Mouse (Mus musculus) CH12.LX (cell line): ENCODE measurements around the gene Cpa1. TPM values are rescaled to one million over a fixed set of nuclear protein-coding genes. Genes with fewer than 3 reads are reported as not detected.

Experiments
- DNase-seq: peaks from one replicate; pipeline ENCODE4 v3.0.0-alpha.2; 2013; ENCODE audit errors: extremely low read depth
- H3K27ac ChIP-seq: 2 replicates; pipeline ENCODE4 v1.5.1; 2012; ENCODE audit warnings: low read depth, mild to moderate bottlenecking, control low read depth, moderate library complexity; ENCODE audit not compliant: insufficient read depth
- H3K27me3 ChIP-seq: replicated peaks from 2 replicates; pipeline ENCODE3; 2012; ENCODE audit warnings: inconsistent platforms
- H3K36me3 ChIP-seq, 2 experiments: replicated peaks in 1 of 2; 2 replicates each; pipeline versions ENCODE3 to v1.6.1; 2012; ENCODE audit warnings: inconsistent platforms in 1 of 2, low read length in 1 of 2, mild to moderate bottlenecking in 1 of 2, mixed read lengths in 1 of 2, moderate library complexity in 1 of 2; ENCODE audit not compliant: control insufficient read depth in 1 of 2, insufficient read depth in 1 of 2
- H3K4me1 ChIP-seq, 2 experiments: 2 replicates each; pipeline ENCODE4 v1.6.1; 2012; ENCODE audit warnings: inconsistent platforms in 1 of 2, moderate library complexity in 1 of 2; ENCODE audit not compliant: insufficient read depth in 2 of 2, control insufficient read depth in 1 of 2
- H3K4me2 ChIP-seq: 2 replicates; pipeline ENCODE4 v1.6.1; 2012; ENCODE audit warnings: low read depth, mild to moderate bottlenecking, control low read depth; ENCODE audit not compliant: poor library complexity, insufficient read depth, severe bottlenecking
- H3K4me3 ChIP-seq, 3 experiments: fragments of 150-350 bp in 1 of 3; sonication (generic) in 1 of 3; replicated peaks in 1 of 3; 2 replicates each; pipeline versions ENCODE3 to v1.5.1; 2011 to 2012; ENCODE audit warnings: low read depth in 2 of 3, low read length in 2 of 3, mild to moderate bottlenecking in 2 of 3, moderate library complexity in 2 of 3, control low read depth in 1 of 3, improper control_type of control experiment in 1 of 3, inconsistent platforms in 1 of 3, mixed read lengths in 1 of 3; ENCODE audit not compliant: poor library complexity in 1 of 3
- H3K79me2 ChIP-seq: replicated peaks from 2 replicates; pipeline ENCODE4 v1.6.1; 2012; ENCODE audit warnings: mild to moderate bottlenecking, moderate library complexity; ENCODE audit not compliant: control insufficient read depth, poor library complexity, insufficient read depth, severe bottlenecking; ENCODE audit errors: extremely low read depth
- H3K9ac ChIP-seq: 2 replicates; pipeline ENCODE4 v1.6.1; 2012; ENCODE audit warnings: low read depth, mild to moderate bottlenecking, control low read depth, moderate library complexity; ENCODE audit not compliant: insufficient read depth
- H3K9me3 ChIP-seq: replicated peaks from 2 replicates; pipeline ENCODE3; 2012; ENCODE audit warnings: low read length, inconsistent platforms, mixed read lengths
- ELF1 ChIP-seq: IDR thresholded peaks from 2 replicates; pipeline ENCODE4 v1.6.1; 2014; ENCODE audit warnings: low read depth, mild to moderate bottlenecking, inconsistent platforms, low read length, improper control_type of control experiment
- EP300 ChIP-seq: IDR thresholded peaks from 2 replicates; pipeline ENCODE4 v1.6.1; 2011; ENCODE audit warnings: low read length, improper control_type of control experiment
- HCFC1 ChIP-seq: IDR thresholded peaks from 2 replicates; pipeline ENCODE4 v1.6.1; 2012; ENCODE audit warnings: low read depth, mild to moderate bottlenecking, inconsistent platforms, low read length, improper control_type of control experiment
- JUN ChIP-seq: IDR thresholded peaks from 2 replicates; pipeline ENCODE4 v1.6.1; 2011; ENCODE audit warnings: low read depth, mild to moderate bottlenecking, low read length, improper control_type of control experiment, moderate library complexity; ENCODE audit not compliant: insufficient read depth
- JUND ChIP-seq: conservative IDR thresholded peaks from 2 replicates; pipeline ENCODE4 v1.6.1; 2011; ENCODE audit warnings: low read depth, low read length, improper control_type of control experiment
- KAT2A ChIP-seq: IDR thresholded peaks from 2 replicates; pipeline ENCODE4 v1.6.1; 2012; ENCODE audit warnings: low read length, improper control_type of control experiment, inconsistent platforms; ENCODE audit not compliant: insufficient replicate concordance
- MAFK ChIP-seq: IDR thresholded peaks from 2 replicates; pipeline ENCODE4 v1.6.1; 2011; ENCODE audit warnings: low read length, improper control_type of control experiment; ENCODE audit not compliant: insufficient replicate concordance
- MAX ChIP-seq: IDR thresholded peaks from 2 replicates; pipeline ENCODE4 v1.6.1; 2011; ENCODE audit warnings: low read length, improper control_type of control experiment
- MAZ ChIP-seq: IDR thresholded peaks from 2 replicates; pipeline ENCODE4 v1.6.1; 2012; ENCODE audit warnings: low read depth, mild to moderate bottlenecking, inconsistent platforms, low read length, improper control_type of control experiment, moderate library complexity
- NELFE ChIP-seq: IDR thresholded peaks from 2 replicates; pipeline ENCODE4 v1.6.1; 2011; ENCODE audit warnings: low read depth, low read length, improper control_type of control experiment
- NRF1 ChIP-seq: IDR thresholded peaks from 2 replicates; pipeline ENCODE4 v1.6.1; 2014; ENCODE audit warnings: low read depth, mild to moderate bottlenecking, inconsistent platforms, low read length, improper control_type of control experiment, moderate library complexity
- PAX5 ChIP-seq: IDR thresholded peaks from 2 replicates; pipeline ENCODE4 v1.6.1; 2012; ENCODE audit warnings: low read length, inconsistent platforms, mixed read lengths
- SIN3A ChIP-seq: IDR thresholded peaks from 2 replicates; pipeline ENCODE4 v1.6.1; 2012; ENCODE audit warnings: low read length, improper control_type of control experiment, inconsistent platforms
- TBP ChIP-seq: conservative IDR thresholded peaks from 2 replicates; pipeline ENCODE4 v1.6.1; 2011; ENCODE audit warnings: low read depth, low read length, improper control_type of control experiment
- ZC3H11A ChIP-seq: IDR thresholded peaks from 2 replicates; pipeline ENCODE4 v1.6.1; 2012; ENCODE audit warnings: low read depth, mild to moderate bottlenecking, inconsistent platforms, low read length, improper control_type of control experiment
- ZMIZ1 ChIP-seq: IDR thresholded peaks from 2 replicates; pipeline ENCODE4 v1.6.1; 2012; ENCODE audit warnings: low read depth, mild to moderate bottlenecking, inconsistent platforms, low read length, improper control_type of control experiment
- dilution Hi-C: fragments of 300-500 bp; cut with MboI; formaldehyde crosslinking; loops from 2 replicates; pipeline ENCODE4 v1.14.3; 2020; ENCODE audit warnings: low sequenced_read_pairs; ENCODE audit not compliant: extremely low pct_unique_long_range_greater_than_20kb, extremely low pct_ligation_motif_present
- in situ Hi-C: fragments of 300-500 bp; cut with MboI; formaldehyde crosslinking; loops from 3 replicates; pipeline ENCODE4 v1.14.3; 2019; ENCODE audit warnings: low sequenced_read_pairs, low pct_ligation_motif_present, low pct_unique_long_range_greater_than_20kb, mixed read lengths
- polyA plus RNA-seq: library from polyadenylated mRNA; unstranded; fragments of >175 nt; gene quantifications from 2 replicates; pipeline ENCODE4 v1.2.1, GENCODE M21; 2012; ENCODE audit warnings: low read depth; ENCODE audit not compliant: insufficient read length
- total RNA-seq, 2 experiments: library from RNA; depleted of rRNA; stranded (reverse); fragments of 300-350 nt in 1 of 2; fragments of >200 nt in 1 of 2; gene quantifications; 2 replicates each; pipeline ENCODE4 v1.2.3; 2012 to 2014

Cpa1 gene
- total and polyA plus RNA-seq, 3 experiments = not detected

DNA sequence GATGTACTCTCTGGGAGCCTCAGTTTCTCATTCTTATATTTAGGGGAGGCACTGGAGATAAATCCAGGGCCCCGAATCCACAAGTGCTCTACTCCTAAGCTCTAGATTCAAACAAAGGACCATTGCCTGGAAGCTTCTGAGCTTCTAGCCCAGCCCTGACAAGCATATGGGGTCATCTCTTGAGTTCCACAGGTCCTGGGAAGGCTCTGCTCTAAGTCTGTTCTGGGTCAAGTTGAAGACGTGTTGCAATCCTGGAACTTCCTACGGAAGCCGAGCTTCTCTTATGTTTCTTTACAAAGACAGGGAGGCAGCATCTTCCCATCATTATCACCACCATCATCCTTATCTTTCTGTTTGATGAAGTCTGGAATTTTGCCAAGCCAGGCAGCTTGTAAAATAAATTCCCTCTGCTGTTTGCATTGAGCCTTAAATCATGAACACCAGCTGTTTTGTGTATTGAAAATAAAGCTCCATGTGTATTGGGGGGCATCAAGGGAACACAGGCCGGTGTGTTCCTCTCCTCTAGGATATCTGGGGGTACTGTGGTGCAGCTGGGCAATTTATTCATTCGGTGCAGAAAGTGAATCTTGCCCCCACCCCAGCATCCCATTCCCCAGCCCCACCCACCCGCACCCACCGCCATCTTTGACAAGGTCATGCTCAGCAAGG, 42.7 kb upstream of the Cpa1 start:
- TF ChIP-seq ELF1 = no peak
- no peak for TF ChIP-seq KAT2A
- TF ChIP-seq NRF1 = no peak
- DNase-seq = no peak
- Histone ChIP-seq H3K36me3 (no peaks in the 10 kb centered on the region), H3K9me3 (no peaks in the 10 kb centered on the region), H3K4me3 (no peak overlapping the region), H3K4me2 (no peak overlapping the region), H3K79me2 (no peaks in the 10 kb centered on the region), H3K4me1 (no peaks in the 10 kb centered on the region; a peak in 1 of 4 replicates), H3K27me3 (no peaks in the 10 kb centered on the region), H3K9ac (no peak overlapping the region), H3K27ac (no peak overlapping the region)
- in situ Hi-C loops = no loop called here
- dilution Hi-C loops = no loop called here

GRCm38 (mm10) chr6:30600033-30600432, 39.0 kb upstream of the Cpa1 start:
- H3K9ac ChIP-seq = no peak overlapping the region
- H3K4me3 ChIP-seq = no peak overlapping the region
- H3K4me1 ChIP-seq = no peaks in the 10 kb centered on the region
- TF ChIP-seq ZMIZ1 (no peak), MAZ (no peak), TBP (no peak), ELF1 (no peak), NELFE (no peak), HCFC1 (no peak), MAFK (no peak), KAT2A (no peak), EP300 (no peak), PAX5 (no peak), JUND (no peak)
- TF ChIP-seq, all 38 proteins: peak for 0
- H3K9me3 ChIP-seq = no peaks in the 10 kb centered on the region
- dilution Hi-C loops (no loop called here), in situ Hi-C loops (no loop called here)
- H3K27me3 ChIP-seq = no peaks in the 10 kb centered on the region
- no peaks in the 10 kb centered on the region for H3K36me3 ChIP-seq
- no peak overlapping the region for H3K4me2 ChIP-seq
- no peak for DNase-seq
- H3K79me2 ChIP-seq = no peaks in the 10 kb centered on the region
- H3K27ac ChIP-seq = no peak overlapping the region

- Histone ChIP-seq H3K4me3 (no peak overlapping the region), H3K27ac (no peak overlapping the region), H3K79me2 (no peaks in the 10 kb centered on the region), H3K36me3 (no peaks in the 10 kb centered on the region), H3K27me3 (no peaks in the 10 kb centered on the region), H3K9ac (no peak overlapping the region), H3K4me1 (no peaks in the 10 kb centered on the region), H3K9me3 (no peaks in the 10 kb centered on the region), H3K4me2 (no peak overlapping the region)
- dilution Hi-C loops = no loop called here
- TF ChIP-seq MAX (no peak), ZC3H11A (no peak), JUND (no peak), JUN (no peak), SIN3A (no peak)
- DNase-seq = no peak
- in situ Hi-C loops = no loop called here
Observed at GRCm38 (mm10) chr6:30600995-30601394, 38.0 kb upstream of the Cpa1 start.
